ENCODE assay signal across 15 mouse cellular contexts in genomic region chr2:76655982-76656381, GRCm38 (mm10). TPM values are rescaled to one million over a fixed set of nuclear protein-coding genes. Genes with fewer than 3 reads are reported as not detected.
A peak's percentile ranks its signal among the peaks of the same experiment; 100 is the strongest.
DNase-seq lines count a peak whose midpoint lies in the region; ATAC-seq lines count a peak whose summit lies in the region.
"Had no signal": no experiment of that assay in that cellular context is flagged by ENCODE, and none has a peak within 500 bp of the region (broad histone marks: within the 10 kb centered on the region; RNA-seq: fewer than 3 reads in every experiment).

No protein-coding gene starts in this region.

- H3K27ac ChIP-seq in heart, embryonic 10.5 days: no peak overlapping the region
- H3K27ac ChIP-seq: embryonic facial prominence, embryonic 15.5 days; liver, embryonic 13.5 days had no signal

- peak; percentile 23 for DNase-seq in heart, adult 11 months
- no peak for DNase-seq in heart, embryonic 10.5 days (ENCODE audit: low spot score)
- peak; percentile 22 for DNase-seq in brain, adult 2 months (ENCODE audit: low read depth, low spot score)
- peak; percentile 44 for DNase-seq in retina, embryonic 14.5 days (ENCODE audit: low spot score)
- no peak for DNase-seq in urinary bladder, postnatal 14 days (ENCODE audit: low spot score)
- no peak for DNase-seq in adipocyte (ENCODE audit: low spot score)
- DNase-seq: liver, embryonic 13.5 days; right cerebral cortex, postnatal 4 days; thymus, postnatal 14 days had no signal

- ATAC-seq in megakaryocyte, adult 5-6 weeks (ENCODE audit: poor library complexity, severe bottlenecking): no peak

- H3K4me3 ChIP-seq in heart, embryonic 10.5 days: no peak overlapping the region
- peak overlapping the region; percentile 65 for H3K4me3 ChIP-seq in megakaryocyte, embryonic 14.5 days (replicated peaks)
- H3K4me3 ChIP-seq: embryonic facial prominence, embryonic 15.5 days; liver, embryonic 13.5 days; myocyte had no signal

- H3K27me3 ChIP-seq in heart, embryonic 10.5 days (ENCODE audit: insufficient read depth, poor library complexity, severe bottlenecking): no peaks in the 10 kb centered on the region
- peaks cover 4% of the 10 kb centered on the region for H3K27me3 ChIP-seq in megakaryocyte, embryonic 14.5 days (replicated peaks)
- H3K27me3 ChIP-seq: embryonic facial prominence, embryonic 15.5 days; liver, embryonic 13.5 days had no signal

- no peaks in the 10 kb centered on the region for H3K9me3 ChIP-seq in heart, embryonic 10.5 days
- H3K9me3 ChIP-seq in megakaryocyte, embryonic 14.5 days: no peaks in the 10 kb centered on the region
- H3K9me3 ChIP-seq: embryonic facial prominence, embryonic 15.5 days; liver, embryonic 13.5 days had no signal

- no peaks in the 10 kb centered on the region for H3K36me3 ChIP-seq in heart, embryonic 10.5 days
- H3K36me3 ChIP-seq in megakaryocyte, embryonic 14.5 days (replicated peaks; ENCODE audit: low read length): no peaks in the 10 kb centered on the region
- H3K36me3 ChIP-seq: embryonic facial prominence, embryonic 15.5 days; liver, embryonic 13.5 days had no signal

- 6% methylated on average over 1 of the region's 1 CpGs for WGBS in heart, embryonic 10.5 days

- H3K4me1 ChIP-seq in heart, embryonic 10.5 days: no peaks in the 10 kb centered on the region
- H3K4me1 ChIP-seq in megakaryocyte, embryonic 14.5 days: peaks cover 16% of the 10 kb centered on the region
- H3K4me1 ChIP-seq: embryonic facial prominence, embryonic 15.5 days; liver, embryonic 13.5 days had no signal

RNA-seq across cellular contexts. Expression of gene Pjvk, which starts 7.7 kb away (rescaled TPM):
- polyA plus RNA-seq in heart, embryonic 10.5 days (2016; fragmentation: Nextera tagmentation; extraction: Ambion mirVana): 0.11 and 0.25 TPM in 2 replicates
- polyA plus RNA-seq in megakaryocyte, embryonic 14.5 days (2012; ENCODE audit: insufficient read depth, low replicate concordance): not detected in 2 replicates
- total RNA-seq in megakaryocyte, adult 5-6 weeks (2015): 0.14 TPM in 1 of 2 replicates, not detected in the other
- 0.40 and 1.6 TPM in 2 replicates for total RNA-seq in megakaryocyte, adult 5-6 weeks (2017)
- total RNA-seq: gastrocnemius, adult 18-20 months; heart, postnatal 25 days had no signal
- polyA plus RNA-seq: liver, embryonic 13.5 days had no signal

RNA-seq across cellular contexts. Expression of gene Prkra, which starts 8.2 kb away (rescaled TPM):
- 37.4 and 49.9 TPM in 2 replicates for polyA plus RNA-seq in heart, embryonic 10.5 days (2016; fragmentation: Nextera tagmentation; extraction: Ambion mirVana)
- 2.1 and 12.2 TPM in 2 replicates for polyA plus RNA-seq in megakaryocyte, embryonic 14.5 days (2012; ENCODE audit: insufficient read depth, low replicate concordance)
- 29.5 and 32.9 TPM in 2 replicates for total RNA-seq in megakaryocyte, adult 5-6 weeks (2015)
- 14.5 and 17.3 TPM in 2 replicates for total RNA-seq in megakaryocyte, adult 5-6 weeks (2017)

RNA-seq across cellular contexts. Expression of gene Fkbp7, which starts 16.9 kb away (rescaled TPM):
- polyA plus RNA-seq in heart, embryonic 10.5 days (2016; fragmentation: Nextera tagmentation; extraction: Ambion mirVana): 33.4 and 41.7 TPM in 2 replicates
- polyA plus RNA-seq in megakaryocyte, embryonic 14.5 days (2012; ENCODE audit: insufficient read depth, low replicate concordance): not detected in 2 replicates
- total RNA-seq in megakaryocyte, adult 5-6 weeks (2015): 12.3 and 13.2 TPM in 2 replicates
- total RNA-seq in megakaryocyte, adult 5-6 weeks (2017): 7.0 and 8.1 TPM in 2 replicates

RNA-seq across cellular contexts. Expression of gene Plekha3, which starts 19.1 kb away (rescaled TPM):
- 8.9 and 11.7 TPM in 2 replicates for polyA plus RNA-seq in heart, embryonic 10.5 days (2016; fragmentation: Nextera tagmentation; extraction: Ambion mirVana)
- polyA plus RNA-seq in megakaryocyte, embryonic 14.5 days (2012; ENCODE audit: insufficient read depth, low replicate concordance): 2.0 and 3.5 TPM in 2 replicates
- 29.7 and 33.4 TPM in 2 replicates for total RNA-seq in megakaryocyte, adult 5-6 weeks (2015)
- 16.3 and 20.3 TPM in 2 replicates for total RNA-seq in megakaryocyte, adult 5-6 weeks (2017)

Comparison
In these comparisons a context has a peak if more than half of its experiments do, and no peak if none do; other contexts are left out.
1. DNase-seq: peak in heart, adult 11 months (single experiment), brain, adult 2 months (single experiment) and retina, embryonic 14.5 days (single experiment); none in heart, embryonic 10.5 days (single experiment), urinary bladder, postnatal 14 days (single experiment) and adipocyte (single experiment).
2. RNA of gene Fkbp7, which starts 16.9 kb away (polyA plus RNA-seq): 33.4 to 41.7 TPM in heart, embryonic 10.5 days; not detected in megakaryocyte, embryonic 14.5 days; every median in the first group is over 10 times any median in the second.